Mouse (Mus musculus) adrenal gland, postnatal 4 days (tissue): Measurements from ENCODE around the gene Spata25. TPM values are rescaled to one million over a fixed set of nuclear protein-coding genes. Genes with fewer than 3 reads are reported as not detected.
A peak's percentile ranks its signal among the peaks of the same experiment; 100 is the strongest.
"Not testable (repeated sequence)": the region's sequence is repeated elsewhere in the genome, so short reads cannot be mapped to it uniquely, and the experiment has no call there.

Experiments used
- DNase-seq, 2 experiments: peaks; one replicate each; pipeline ENCODE4 v3.0.0; 2021 to 2022; ENCODE audit warnings: low spot score in 2 of 2, mixed read lengths in 2 of 2
- total RNA-seq, 2 experiments: library from RNA; stranded (reverse); gene quantifications; 2 replicates each; pipeline ENCODE4 v1.2.3; 2021

Spata25 gene
- total RNA-seq, 2 experiments from 2014 or later: 0.76 to 1.7 TPM

DNA sequence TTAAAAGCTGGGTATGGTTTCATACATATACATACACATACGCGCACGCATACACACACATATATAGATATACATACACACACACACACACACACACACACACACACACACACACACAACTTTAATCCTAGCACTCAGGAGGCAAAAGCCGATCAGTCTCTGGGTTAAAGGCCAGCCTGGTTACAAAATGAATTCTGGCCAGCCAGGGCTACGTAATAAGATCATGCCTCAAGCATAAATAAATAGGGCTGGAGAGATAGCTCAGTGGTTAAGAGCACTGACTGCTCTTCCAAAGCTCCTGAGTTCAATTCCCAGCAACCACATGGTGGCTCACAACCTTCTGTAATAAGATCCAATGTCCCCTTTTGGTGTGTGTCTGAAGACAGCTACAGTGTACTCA lies 27.2 kb upstream of the Spata25 start:
- DNase-seq: not testable (repeated sequence)

DNA sequence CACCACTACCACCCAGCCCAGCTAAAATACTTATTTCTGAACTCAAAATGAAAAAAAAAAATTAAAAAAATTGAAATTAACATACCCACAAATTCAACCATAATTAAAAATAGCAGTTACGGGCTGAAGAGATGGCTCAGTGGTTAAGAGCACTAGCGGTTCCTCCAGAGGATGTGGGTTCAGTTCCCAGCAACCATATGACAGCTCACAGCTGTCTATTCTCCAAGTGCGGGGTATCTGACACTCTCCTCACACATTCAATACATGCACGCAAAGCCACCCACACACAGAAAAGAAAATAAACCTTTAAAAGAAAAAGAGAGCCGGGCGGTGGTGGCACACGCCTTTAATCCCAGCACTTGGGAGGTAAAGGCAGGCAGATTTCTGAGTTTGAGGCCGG lies 21.7 kb upstream of the Spata25 start:
- DNase-seq: no peak

DNA sequence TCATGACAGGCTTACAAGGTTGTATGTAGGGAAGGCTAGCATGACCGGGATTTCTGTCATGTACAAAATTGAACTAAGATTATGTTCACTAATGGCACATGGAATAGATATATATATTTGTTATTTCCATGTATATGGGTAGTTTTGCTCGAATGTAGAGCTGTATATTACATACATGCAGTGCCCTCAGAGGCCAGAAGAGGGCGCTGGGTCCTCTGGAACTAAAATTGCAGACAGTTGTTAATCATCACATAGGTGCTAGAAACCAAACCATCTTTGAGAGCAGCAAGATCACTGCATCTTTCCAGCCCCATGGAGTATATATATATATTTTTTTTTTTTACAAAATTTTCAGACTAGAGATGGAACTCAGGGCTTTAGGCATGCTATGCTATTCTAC lies 17.4 kb upstream of the Spata25 start:
- DNase-seq: no peak

DNA sequence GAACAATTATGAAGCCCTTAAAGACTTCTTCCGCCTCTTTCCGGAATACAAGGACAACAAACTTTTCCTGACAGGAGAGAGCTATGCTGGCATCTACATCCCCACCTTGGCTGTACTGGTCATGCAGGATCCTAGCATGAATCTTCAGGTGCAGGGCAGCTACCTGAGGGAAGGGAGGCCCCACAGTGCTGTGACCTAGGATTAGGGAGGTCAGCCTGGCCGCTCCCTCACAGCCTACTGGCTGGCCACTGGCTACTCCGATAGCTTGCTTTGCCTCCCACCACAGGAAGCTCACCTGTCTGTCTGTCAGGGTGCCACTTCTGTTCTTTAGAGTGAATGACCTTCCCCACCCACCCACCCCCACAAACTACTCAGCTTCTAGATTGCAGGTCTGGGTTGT lies 6.8 kb upstream of the Spata25 start:
- DNase-seq: no peak

DNA sequence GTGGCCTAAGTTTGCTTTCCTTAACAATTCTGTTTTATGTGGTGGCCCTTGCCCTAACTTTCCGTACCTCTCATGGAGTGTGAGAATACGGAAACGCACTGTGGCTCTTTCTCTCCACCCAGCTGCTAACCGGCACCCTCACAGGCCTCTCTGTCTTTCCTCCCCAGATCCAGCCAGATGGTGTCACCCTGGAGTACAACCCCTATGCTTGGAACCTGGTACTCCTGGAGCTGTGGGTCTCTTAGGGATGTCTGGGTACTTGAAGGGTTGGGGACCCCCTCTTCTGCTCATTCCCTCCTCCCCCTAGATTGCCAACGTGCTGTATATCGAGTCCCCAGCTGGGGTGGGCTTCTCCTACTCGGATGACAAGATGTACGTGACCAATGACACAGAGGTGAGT lies 6.2 kb upstream of the Spata25 start:
- no peak for DNase-seq

DNA sequence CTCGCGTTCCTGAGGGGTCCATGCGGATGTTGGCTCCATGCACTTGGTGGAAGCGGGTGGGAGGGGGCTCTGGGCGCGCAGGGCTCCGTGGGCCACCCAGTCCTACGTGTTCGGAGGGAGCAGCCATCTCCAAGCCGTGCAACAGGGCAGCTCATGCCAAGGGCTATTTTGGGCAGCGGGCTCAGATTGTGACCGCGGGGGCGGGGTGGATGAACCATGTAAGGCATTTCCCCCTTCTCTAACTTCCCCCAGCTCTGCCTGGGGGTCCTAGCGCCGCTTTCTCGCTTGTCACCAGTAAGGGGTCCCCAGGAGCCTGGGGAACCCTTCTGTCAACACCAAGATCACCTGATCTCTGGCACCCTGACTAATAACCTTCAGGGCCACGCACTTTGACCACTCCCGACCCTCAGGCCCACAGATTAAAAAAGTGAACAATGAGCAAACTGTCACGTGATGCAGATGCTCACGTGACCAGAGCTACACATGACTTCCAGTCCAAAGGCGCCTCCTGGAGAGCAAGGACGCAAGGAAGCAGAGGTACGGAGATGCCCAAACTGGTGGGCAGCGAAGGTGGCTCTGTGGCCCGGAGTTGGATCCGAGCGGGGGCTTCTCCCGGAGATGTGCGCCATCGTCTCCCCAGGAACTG lies 5.1 kb upstream of the Spata25 start, which contains the start of gene Neurl2:
Gene Neurl2 (minus strand): TSS at position 143 of the 646 bp plus-strand sequence.
- DNase-seq: peak; percentile 70 to 80

DNA sequence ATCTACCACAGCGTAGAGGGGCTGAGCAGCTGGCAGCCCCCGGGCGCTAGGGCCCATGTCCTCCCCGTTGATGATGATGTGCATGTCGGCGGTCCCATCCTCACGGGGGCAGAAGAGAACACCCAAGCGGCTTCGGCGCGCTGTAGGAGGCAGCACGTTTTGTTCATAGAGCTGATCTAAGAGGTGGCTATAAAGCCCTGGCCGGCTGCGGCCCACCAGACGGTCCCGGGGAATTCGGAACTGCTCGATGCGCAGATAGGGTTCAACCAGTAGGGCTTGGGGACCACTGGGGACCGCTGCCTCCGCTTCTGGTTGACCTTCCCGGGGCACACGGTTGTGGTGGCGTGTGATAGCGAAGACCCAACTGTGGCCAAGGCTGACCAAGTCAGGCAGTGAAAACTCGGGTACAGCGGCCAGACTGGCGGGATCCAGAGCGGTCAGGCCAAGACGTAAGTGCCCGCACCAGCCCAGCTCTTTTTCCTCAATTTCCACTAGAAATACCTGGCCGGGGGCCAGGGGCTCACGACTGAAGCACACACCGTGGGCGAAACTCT lies 4.5 kb upstream of the Spata25 start, which contains the start of gene Ctsa:
Gene Ctsa (plus strand): TSS at position 126 of the 554 bp plus-strand sequence.
- peak; percentile 32 to 70 for DNase-seq

DNA sequence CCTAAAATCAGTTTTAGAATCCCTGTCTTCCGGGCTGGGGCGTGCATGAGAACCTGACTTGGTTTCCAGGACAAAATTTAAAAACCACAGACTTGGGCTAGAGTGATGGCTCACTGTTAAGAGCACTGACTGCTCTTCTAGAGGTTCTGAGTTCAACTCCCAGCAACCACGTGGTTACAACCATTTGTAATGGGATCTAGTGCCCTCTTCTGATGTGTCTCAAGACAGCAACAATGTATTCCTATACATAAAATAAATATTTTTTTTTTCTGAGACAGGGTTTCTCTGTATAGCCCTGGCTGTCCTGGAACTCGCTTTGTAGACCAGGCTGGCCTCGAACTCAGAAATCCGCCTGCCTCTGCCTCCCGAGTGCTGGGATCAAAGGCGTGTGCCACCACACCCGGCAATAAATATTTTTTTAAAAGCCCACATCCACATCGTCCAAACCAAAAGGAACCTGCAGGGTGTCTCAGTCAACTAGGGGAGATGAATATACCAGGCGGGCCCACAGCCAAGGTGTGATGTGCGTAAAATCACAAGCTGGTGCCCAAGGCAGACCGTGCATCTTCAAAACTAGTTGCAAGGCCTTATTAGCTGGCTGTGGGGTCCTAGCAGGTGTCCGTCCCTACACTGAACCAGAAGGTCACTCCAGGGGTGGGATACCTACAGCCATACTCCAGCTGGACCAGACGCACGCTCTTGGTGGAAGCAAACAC lies 3.9 kb upstream of the Spata25 start:
- no peak for DNase-seq

DNA sequence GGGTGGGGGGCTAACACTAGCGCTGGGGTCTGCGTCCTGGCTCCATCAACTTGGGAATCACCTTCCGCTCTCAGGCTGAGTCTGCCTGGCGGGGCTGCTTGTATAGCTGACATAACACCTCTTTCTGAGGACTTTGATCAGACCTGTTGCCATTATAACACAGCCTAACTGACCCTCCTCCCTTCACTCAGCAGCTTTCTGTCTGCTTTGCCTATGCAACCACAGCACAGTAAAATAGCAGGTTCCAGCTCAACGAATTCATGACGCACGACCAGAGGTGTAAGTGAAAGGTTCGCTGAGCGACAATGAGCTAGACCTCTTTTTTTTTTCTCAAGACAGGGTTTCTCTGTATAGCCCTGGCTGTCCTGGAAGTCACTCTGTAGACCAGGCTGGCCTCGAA lies 2.7 kb upstream of the Spata25 start:
- no peak for DNase-seq

DNA sequence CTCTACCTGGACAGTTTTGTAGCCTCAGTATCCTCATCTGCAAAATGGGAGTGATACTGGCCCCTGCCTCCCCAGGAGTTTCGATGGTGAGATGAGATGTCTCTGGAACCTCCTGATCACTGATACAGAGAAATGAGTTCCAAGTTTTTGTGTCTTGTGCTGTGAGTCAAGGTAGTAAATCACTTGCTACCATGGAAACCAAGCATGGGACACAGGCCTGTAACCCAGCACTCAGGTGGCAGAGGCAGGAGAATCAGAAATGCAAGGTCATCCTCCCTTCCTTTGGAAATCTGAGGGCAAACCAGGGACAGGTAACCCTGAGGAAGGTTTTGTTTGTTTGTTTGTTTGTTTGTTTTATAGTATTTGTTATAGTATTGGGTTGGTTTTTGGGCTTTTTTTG lies 753 bp upstream of the Spata25 start:
- no peak for DNase-seq

DNA sequence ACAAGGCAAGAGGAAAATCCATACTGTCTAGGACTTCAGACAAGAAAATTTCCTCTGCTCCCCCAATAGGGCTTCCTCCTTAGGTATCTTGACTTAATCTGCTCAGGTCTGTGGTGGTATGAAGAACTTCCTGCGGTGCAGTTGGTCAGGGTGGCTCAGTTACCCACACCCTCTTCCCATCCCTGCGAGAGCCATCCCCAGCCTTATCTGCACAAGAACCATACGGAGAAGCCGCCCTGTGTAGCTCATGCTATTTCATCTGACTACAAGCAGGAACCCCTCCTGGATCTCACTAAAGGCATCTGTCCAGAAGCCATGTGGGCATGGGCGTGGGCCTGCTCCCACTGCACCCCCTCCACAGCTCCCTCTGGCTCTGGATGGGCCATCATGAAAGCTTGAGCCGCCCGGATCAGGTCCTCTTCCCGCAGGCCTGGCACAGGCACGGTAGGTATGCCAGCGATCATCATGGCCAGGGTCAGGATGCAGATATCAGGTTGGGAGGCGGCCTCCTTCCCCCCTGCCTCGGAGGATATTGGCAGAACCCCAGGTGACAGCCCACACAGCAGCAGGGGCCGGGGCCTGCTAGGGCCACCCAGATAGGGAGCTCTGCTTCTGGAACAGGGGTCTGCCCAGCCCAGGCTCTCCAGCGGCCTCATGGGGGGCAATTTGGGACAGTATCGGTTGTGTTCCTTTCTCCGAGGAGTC lies 1.0 kb downstream of the Spata25 start:
- DNase-seq: no peak

DNA sequence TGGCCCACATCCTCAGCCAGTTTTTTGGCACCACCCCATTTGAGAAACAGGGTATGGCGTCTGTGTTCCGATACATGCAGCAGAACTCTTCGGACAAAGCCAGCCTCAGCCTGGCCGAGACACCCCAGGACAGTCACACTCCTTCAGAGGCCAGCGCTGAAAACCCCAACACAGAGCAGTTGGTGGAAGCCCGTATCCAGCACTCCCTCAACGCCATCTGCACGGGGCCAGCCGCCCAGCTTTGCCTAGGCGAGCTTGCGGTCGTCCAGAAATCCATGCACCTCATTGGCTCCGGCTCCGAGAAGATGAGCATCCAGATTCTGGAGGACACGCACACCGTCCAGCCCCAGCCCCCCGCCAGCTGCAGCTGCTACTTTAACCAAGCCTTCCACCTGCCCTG lies 2.8 kb downstream of the Spata25 start:
- DNase-seq: no peak

DNA sequence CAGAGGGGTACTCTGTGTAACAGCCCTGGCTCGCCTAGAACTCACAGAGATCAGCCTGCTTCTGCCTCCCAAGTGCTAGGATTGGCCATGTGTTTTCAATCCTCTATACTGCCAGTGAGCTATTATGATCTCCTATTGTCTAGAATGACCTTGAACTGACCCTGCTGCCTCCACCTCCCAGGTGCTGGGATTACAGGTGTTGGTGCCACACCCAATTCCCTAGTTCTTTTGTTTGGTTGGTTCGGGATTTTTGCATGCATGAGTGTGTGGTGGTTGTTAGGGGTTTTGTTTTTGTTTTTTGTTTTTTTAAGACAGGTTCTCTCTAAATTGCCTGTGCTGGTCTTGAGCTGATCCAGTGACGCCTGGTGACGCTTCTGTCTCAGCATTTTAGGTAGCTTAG lies 4.4 kb downstream of the Spata25 start:
- no peak for DNase-seq

DNA sequence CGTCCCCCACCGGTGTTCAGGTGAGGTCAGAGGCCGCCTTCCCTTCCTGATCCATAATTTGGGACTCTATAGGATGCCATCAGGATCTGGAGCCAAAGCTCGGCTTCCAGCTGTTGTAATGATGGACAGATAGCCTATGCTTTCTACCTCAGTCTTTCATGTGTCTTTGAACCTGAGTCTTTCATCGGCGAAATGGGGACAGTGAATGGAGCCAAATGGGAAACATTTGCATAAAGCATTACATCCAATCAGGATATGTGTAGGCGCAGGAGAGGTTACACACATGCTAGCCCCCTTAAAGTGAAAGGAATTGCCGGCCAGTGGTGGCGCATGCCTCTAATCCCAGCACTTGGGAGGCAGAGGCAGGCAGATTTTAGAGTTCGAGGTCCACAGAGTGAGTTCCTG lies 5.2 kb downstream of the Spata25 start:
- DNase-seq: no peak

DNA sequence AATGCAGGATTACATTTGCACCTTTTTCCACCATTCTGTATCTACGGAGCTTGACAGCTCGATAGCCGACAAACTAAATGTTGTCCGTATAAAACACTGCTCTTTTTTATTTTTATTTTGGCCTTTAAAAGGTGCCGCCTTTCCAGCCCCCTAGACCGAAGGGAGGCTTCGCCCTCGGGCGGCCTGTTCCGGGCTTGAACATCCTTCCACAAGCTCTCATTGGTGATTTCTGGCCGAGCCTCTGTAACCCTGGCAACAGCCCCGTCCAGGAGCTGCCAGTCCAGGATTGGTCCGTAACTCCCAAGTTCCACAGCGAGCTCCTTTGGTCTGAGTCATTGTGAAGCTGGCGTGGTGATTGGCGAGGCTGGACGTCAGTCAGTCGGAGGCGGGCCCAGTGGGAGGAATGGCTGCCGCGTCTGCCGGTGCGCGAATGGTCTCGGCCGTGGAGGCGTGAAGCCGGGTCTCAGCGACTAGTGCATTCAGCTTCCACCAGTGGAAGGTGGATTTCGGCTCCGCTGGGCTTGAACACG lies 5.6 kb downstream of the Spata25 start, which contains the start of gene Zswim1:
Gene Zswim1 (plus strand): TSS at position 51 of the 530 bp plus-strand sequence.
- DNase-seq: peak; percentile 99 to 100

DNA sequence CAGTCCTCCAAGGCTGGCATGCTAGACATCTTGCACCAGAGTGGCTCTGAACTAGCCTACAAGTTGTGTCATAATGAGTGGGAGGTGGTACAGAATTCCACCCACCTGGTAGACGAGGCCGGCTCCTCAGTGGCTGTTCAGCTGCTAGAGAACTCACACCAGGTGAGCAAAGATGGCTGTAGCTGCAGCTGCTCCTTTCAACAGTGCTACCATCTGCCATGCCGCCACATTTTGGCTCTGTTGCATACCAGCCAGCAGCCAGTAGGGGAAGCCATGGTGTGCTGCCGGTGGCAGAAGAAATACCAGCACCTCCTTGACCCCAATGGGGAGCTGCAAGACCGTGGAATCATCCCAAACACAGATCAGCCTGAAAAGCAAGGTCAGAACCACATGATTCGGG lies 7.3 kb downstream of the Spata25 start:
- no peak for DNase-seq

DNA sequence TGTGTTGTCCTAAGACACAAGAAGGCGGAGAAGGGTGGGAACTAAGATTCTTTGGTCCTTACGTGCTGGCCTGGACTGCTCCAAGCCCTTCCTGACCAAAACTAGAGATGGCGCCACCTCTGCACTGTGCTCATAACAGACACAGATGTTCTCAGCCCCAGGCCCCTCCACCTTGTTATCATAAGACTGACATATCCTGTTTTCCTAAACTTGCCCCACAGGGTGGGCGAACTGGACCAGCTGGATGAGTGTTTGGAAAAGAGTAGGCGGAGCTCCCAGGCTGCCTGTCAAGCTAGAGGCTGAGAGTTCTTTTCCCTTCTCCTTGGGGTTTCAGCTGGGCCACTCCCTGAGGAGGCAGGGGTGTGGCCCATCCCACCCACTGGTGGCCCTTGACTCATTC lies 10.6 kb downstream of the Spata25 start:
- no peak for DNase-seq

DNA sequence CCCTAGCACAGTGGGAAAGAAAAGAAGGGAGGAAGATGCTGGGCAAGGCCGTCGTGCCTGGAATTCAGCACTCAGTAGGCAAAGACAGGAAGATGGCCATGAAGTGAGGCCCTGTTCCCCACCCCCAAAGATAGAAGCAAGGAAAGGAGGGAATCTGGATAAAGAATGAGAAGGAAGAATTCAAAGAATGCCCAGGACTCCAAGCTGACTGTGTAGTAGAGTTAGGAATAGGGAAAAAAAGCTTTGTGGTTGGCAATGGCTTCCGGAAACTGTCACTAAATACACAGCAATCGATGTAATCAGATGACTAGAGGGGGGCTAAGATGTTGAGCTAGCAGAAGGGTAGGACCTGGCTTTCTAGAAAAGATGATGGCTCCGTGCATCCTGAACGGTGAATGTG lies 11.1 kb downstream of the Spata25 start:
- DNase-seq: no peak

DNA sequence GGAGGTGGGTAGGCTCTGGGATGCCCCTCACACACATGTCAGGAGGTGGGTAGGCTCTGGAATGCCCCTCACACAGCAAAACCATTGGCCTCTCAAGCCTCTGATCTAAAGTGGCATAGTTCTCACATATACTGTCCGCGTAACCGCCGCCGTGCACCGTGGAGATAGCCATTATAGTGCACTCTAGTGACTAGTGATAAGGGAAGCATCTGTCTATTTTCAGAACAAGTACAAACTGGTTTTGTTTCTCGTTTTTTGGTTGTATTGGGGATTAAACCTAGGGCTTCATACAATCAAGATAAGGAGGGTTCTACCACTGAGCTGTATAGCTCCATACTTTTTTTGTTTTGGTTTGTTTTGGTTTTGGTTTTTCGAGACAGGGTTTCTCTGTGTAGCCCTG lies 12.5 kb downstream of the Spata25 start:
- DNase-seq: no peak

DNA sequence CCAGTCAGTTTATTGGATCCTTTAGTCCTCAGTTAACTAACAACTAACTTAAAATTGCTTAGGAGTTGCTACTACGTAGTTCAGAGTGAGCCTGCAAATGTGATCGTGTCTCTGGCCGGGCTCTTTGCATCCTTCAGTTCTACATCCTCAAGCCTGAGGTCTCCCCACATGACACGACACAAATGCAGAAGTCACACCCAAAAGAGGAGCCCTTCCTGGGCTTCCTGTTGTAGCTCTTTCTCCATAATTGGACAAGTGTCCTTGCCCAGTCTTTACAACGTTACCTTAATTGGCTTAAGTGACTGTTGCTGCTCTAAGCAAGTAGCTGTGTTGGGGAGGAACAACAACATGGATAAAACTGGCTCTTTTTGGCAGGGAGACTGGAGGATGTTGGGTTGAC lies 13.0 kb downstream of the Spata25 start:
- DNase-seq: no peak

DNA sequence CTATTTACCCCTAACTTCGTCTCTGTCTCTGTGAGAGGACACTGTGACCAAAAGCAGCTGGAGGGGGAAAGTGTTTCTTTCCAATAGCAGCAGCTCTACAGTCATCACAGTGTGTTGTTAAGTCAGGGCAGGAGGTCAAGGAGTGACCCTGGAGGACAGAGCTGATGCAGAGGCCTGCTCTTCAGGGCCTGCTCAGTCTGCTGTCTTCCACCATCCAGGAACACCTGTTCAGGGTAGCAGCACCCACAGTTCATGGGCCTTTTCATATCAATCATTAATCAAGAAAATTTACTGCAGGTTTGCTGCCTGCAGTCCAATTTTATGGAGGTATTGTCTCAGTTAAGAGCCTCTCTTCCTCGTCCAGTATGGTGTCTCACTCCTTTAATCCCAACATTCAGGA lies 14.8 kb downstream of the Spata25 start:
- no peak for DNase-seq

DNA sequence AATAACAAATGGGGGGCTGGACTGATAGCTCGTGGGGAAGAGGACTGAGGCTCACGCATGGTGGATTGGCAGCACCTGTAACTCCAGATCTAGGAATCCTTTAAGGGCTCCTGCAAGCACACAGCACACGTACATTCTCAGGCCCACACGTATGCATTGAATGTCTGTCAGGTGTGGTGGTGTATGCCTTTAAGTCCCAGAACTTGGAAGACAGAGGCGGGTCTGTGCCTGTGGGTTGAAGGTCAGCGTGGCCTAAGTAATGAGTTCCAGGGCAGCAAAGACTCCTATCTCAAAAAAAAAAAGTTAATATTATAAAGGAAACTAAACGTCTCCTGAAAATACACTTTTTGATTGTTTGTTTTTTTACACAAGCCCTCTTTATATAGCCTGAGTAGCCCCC lies 21.7 kb downstream of the Spata25 start:
- no peak for DNase-seq
